Mouse (Mus musculus): ENCODE results near the gene Nckap5.

- no peak for TF ChIP-seq CTCF (IDR thresholded peaks at IDR 0.05; ENCODE audit: low read depth)
- no peak for TF ChIP-seq EP300 (IDR thresholded peaks at IDR 0.05; ENCODE audit: low read depth)
Measured at GRCm38 (mm10) chr1:126726400-126727055, 104.1 kb downstream of the Nckap5 start.

Data from liver, embryonic 14.5 days (tissue).